In genomic region chr5:110929306-110929705, GRCm38 (mm10) we compare ENCODE assay signal across 31 mouse cellular contexts. TPM values are rescaled to one million over a fixed set of nuclear protein-coding genes. Genes with fewer than 3 reads are reported as not detected.
DNase-seq lines count a peak whose midpoint lies in the region; ATAC-seq and TF ChIP-seq lines count a peak whose summit lies in the region.
"Had no signal": no experiment of that assay in that cellular context is flagged by ENCODE, and none has a peak within 500 bp of the region (broad histone marks: within the 10 kb centered on the region; RNA-seq: fewer than 3 reads in every experiment).

No protein-coding gene starts in this region.

- H3K9me3 ChIP-seq in forebrain, embryonic 14.5 days (replicated peaks; ENCODE audit: control insufficient read depth, low read length), result no peaks in the 10 kb centered on the region
- no peaks in the 10 kb centered on the region for H3K9me3 ChIP-seq in forebrain, embryonic 11.5 days (ENCODE audit: control insufficient read depth, low read length)
- 0 out of 2 replicates have a peak, but pooled peaks cover 4% of the 10 kb centered on the region for H3K9me3 ChIP-seq in limb, embryonic 14.5 days (ENCODE audit: control insufficient read depth, low read length)
- H3K9me3 ChIP-seq: embryonic facial prominence, embryonic 12.5 days; forebrain, embryonic 12.5 days; heart, embryonic 12.5 days; hindbrain, embryonic 15.5 days; intestine, embryonic 15.5 days; liver, embryonic 12.5 days had no signal

- intact Hi-C loops in left cerebral cortex, postnatal 4 days (cut with DNase I), result no loop called here
- intact Hi-C loops in left cerebral cortex, postnatal 36 days (cut with DNase I), result loop anchor here (5.0 kb wide), 1 partner anchor 328 kb away; no protein-coding TSS in a partner anchor

- H3K4me2 ChIP-seq in forebrain, embryonic 14.5 days (ENCODE audit: low read length), result no peak overlapping the region
- no peak overlapping the region for H3K4me2 ChIP-seq in forebrain, embryonic 11.5 days (ENCODE audit: low read depth, low read length, severe bottlenecking)
- H3K4me2 ChIP-seq in limb, embryonic 14.5 days (replicated peaks; ENCODE audit: low read depth, low read length, severe bottlenecking), result no peak overlapping the region
- H3K4me2 ChIP-seq: embryonic facial prominence, embryonic 12.5 days; forebrain, embryonic 12.5 days; heart, embryonic 12.5 days; hindbrain, embryonic 15.5 days; intestine, embryonic 15.5 days; liver, embryonic 12.5 days; neural tube, embryonic 15.5 days had no signal

- no peak for ATAC-seq in forebrain, embryonic 14.5 days
- ATAC-seq in forebrain, embryonic 11.5 days (replicated peaks; ENCODE audit: low FRiP score), result no peak
- ATAC-seq in limb, embryonic 14.5 days (ENCODE audit: low FRiP score, low read depth), result no peak
- ATAC-seq: CD4-positive, CD25-positive, alpha-beta regulatory T cell, adult 4 months; intestine, embryonic 15.5 days; liver, embryonic 12.5 days; liver, postnatal 0 days had no signal

- H3K27ac ChIP-seq in forebrain, embryonic 14.5 days (ENCODE audit: low read depth, low read length), result no peak overlapping the region
- H3K27ac ChIP-seq in forebrain, embryonic 11.5 days (ENCODE audit: low read depth, low read length), result no peak overlapping the region
- no peak overlapping the region; the same call in 1 of the 2 replicates for H3K27ac ChIP-seq in limb, embryonic 14.5 days (replicated peaks; ENCODE audit: low read depth, low read length)
- H3K27ac ChIP-seq: embryonic facial prominence, embryonic 12.5 days; forebrain, embryonic 12.5 days; heart, adult 2 months; hindbrain, embryonic 15.5 days; intestine, embryonic 15.5 days; layer of hippocampus, adult 2 months; liver, embryonic 12.5 days; macrophage; neural tube, embryonic 15.5 days had no signal

- 76% methylated on average over 4 of the region's 4 CpGs for WGBS in forebrain, embryonic 14.5 days
- WGBS in forebrain, embryonic 11.5 days, result 91% methylated on average over 4 of the region's 4 CpGs
- WGBS in limb, embryonic 14.5 days, result 84% methylated on average over 4 of the region's 4 CpGs

- no peak overlapping the region for H3K4me3 ChIP-seq in forebrain, embryonic 14.5 days (ENCODE audit: low read depth, low read length)
- H3K4me3 ChIP-seq in forebrain, embryonic 11.5 days (ENCODE audit: low read depth, low read length), result no peak overlapping the region
- H3K4me3 ChIP-seq in limb, embryonic 14.5 days (replicated peaks; ENCODE audit: low read length), result no peak overlapping the region
- H3K4me3 ChIP-seq: embryonic facial prominence, embryonic 12.5 days; erythroblast, embryonic 14.5 days; forebrain, embryonic 12.5 days; heart, adult 2 months; heart, embryonic 12.5 days; hindbrain, embryonic 15.5 days; intestine, embryonic 15.5 days; layer of hippocampus, adult 2 months; liver, embryonic 12.5 days; neural tube, embryonic 15.5 days had no signal

- TF ChIP-seq POLR2A in brain, embryonic 14.5 days (IDR thresholded peaks at IDR 0.05; ENCODE audit: borderline replicate concordance, extremely low read depth, insufficient read depth, insufficient read length, poor library complexity, severe bottlenecking), result no peak
- TF ChIP-seq POLR2A in limb, embryonic 14.5 days (IDR thresholded peaks at IDR 0.05; ENCODE audit: borderline replicate concordance, extremely low read depth, insufficient read depth, insufficient read length), result no peak

- no peaks in the 10 kb centered on the region for H3K36me3 ChIP-seq in forebrain, embryonic 14.5 days (ENCODE audit: control insufficient read depth, insufficient read depth, low read length)
- H3K36me3 ChIP-seq in forebrain, embryonic 11.5 days (ENCODE audit: control insufficient read depth, insufficient read depth, low read length), result no peaks in the 10 kb centered on the region
- peaks cover 5% of the 10 kb centered on the region for H3K36me3 ChIP-seq in limb, embryonic 14.5 days (ENCODE audit: control insufficient read depth, insufficient read depth, low read length)
- H3K36me3 ChIP-seq: hindbrain, embryonic 15.5 days; intestine, embryonic 15.5 days; liver, embryonic 12.5 days; neural tube, embryonic 15.5 days had no signal

- H3K4me1 ChIP-seq in forebrain, embryonic 14.5 days (ENCODE audit: control insufficient read depth, insufficient read depth, low read length), result no peaks in the 10 kb centered on the region
- no peaks in the 10 kb centered on the region for H3K4me1 ChIP-seq in forebrain, embryonic 11.5 days (replicated peaks; ENCODE audit: control insufficient read depth, insufficient read depth, low read length)
- H3K4me1 ChIP-seq in limb, embryonic 14.5 days (ENCODE audit: control insufficient read depth, insufficient read depth, low read length), result peaks cover 8% of the 10 kb centered on the region; the same call in 1 of the 2 replicates
- H3K4me1 ChIP-seq: forebrain, embryonic 12.5 days; heart, embryonic 12.5 days; hindbrain, embryonic 15.5 days; intestine, embryonic 15.5 days; liver, embryonic 12.5 days had no signal

- DNase-seq in forebrain, embryonic 14.5 days (ENCODE audit: low spot score), result peak; percentile 51
- DNase-seq in forebrain, embryonic 11.5 days (ENCODE audit: low spot score), result no peak
- peak; percentile 65 for DNase-seq in left cerebral cortex, postnatal 4 days
- no peak for DNase-seq in left cerebral cortex, postnatal 36 days (ENCODE audit: low spot score in 2 of 2)
- peak; percentile 72 for DNase-seq in brain, embryonic 14.5 days (ENCODE audit: low read depth)
- peak; percentile 60 for DNase-seq in limb, embryonic 14.5 days (ENCODE audit: low spot score)
- no peak for DNase-seq in layer of hippocampus, postnatal 25 days (ENCODE audit: extremely low spot score in 1 of 2, low spot score in 1 of 2)
- DNase-seq: adrenal gland, postnatal 14 days; cerebellum, adult 11-12 months; cerebellum, postnatal 36 days; heart, adult 2 months; heart, postnatal 4 days; kidney, adult 2 months; kidney, postnatal 36 days; liver, postnatal 0 days; lung, postnatal 10 days; midbrain, embryonic 14.5 days; right cerebral cortex, postnatal 25 days; thymus, adult 2 months; thymus, postnatal 36 days had no signal

- no peaks in the 10 kb centered on the region for H3K27me3 ChIP-seq in forebrain, embryonic 14.5 days (replicated peaks; ENCODE audit: control insufficient read depth, insufficient read depth, low read length)
- no peaks in the 10 kb centered on the region for H3K27me3 ChIP-seq in forebrain, embryonic 11.5 days (ENCODE audit: control insufficient read depth, insufficient read depth, low read length)
- H3K27me3 ChIP-seq in limb, embryonic 14.5 days (ENCODE audit: control insufficient read depth, insufficient read depth, low read length), result no peaks in the 10 kb centered on the region
- H3K27me3 ChIP-seq: embryonic facial prominence, embryonic 12.5 days; forebrain, embryonic 12.5 days; heart, embryonic 12.5 days; hindbrain, embryonic 15.5 days; intestine, embryonic 15.5 days; liver, embryonic 12.5 days; neural tube, embryonic 15.5 days had no signal

- TF ChIP-seq CTCF in brain, embryonic 14.5 days (IDR thresholded peaks at IDR 0.05; ENCODE audit: borderline replicate concordance, extremely low read depth, insufficient read depth, insufficient read length), result no peak

- H3K9ac ChIP-seq in forebrain, embryonic 14.5 days (ENCODE audit: low read length), result no peak overlapping the region
- no peak overlapping the region for H3K9ac ChIP-seq in forebrain, embryonic 11.5 days (ENCODE audit: low read length)
- H3K9ac ChIP-seq in limb, embryonic 14.5 days (ENCODE audit: low read depth, low read length, severe bottlenecking), result no peak overlapping the region
- H3K9ac ChIP-seq: embryonic facial prominence, embryonic 12.5 days; forebrain, embryonic 12.5 days; heart, embryonic 12.5 days; hindbrain, embryonic 15.5 days; intestine, embryonic 15.5 days; liver, embryonic 12.5 days; liver, postnatal 0 days; neural tube, embryonic 15.5 days had no signal

RNA-seq across cellular contexts. Expression of gene Ttc28, which starts 49.7 kb away (rescaled TPM):
- polyA plus RNA-seq in forebrain, embryonic 14.5 days (2014; fragmentation: Nextera tagmentation; extraction: Ambion mirVana), result 29.0 and 37.9 TPM in 2 replicates
- 17.0 and 19.9 TPM in 2 replicates for polyA plus RNA-seq in forebrain, embryonic 11.5 days (2014; fragmentation: Nextera tagmentation; extraction: Ambion mirVana)
- total RNA-seq in left cerebral cortex, postnatal 4 days (2021), result 100 to 1,000 TPM in 1 of 2 experiments, 10 to 100 TPM in 1; 97.3 to 112 TPM
- total RNA-seq in left cerebral cortex, postnatal 36 days (2021), result 10 to 100 TPM in 1 of 2 experiments, 1 to 10 TPM in 1; 9.6 to 11.9 TPM
- polyA plus RNA-seq in brain, embryonic 14.5 days (2012; rRNA removed), result 23.2 and 39.8 TPM in 2 replicates
- 16.3 and 19.7 TPM in 2 replicates for polyA plus RNA-seq in limb, embryonic 14.5 days (2012; rRNA removed)
- 19.9 and 25.9 TPM in 2 replicates for polyA plus RNA-seq in limb, embryonic 14.5 days (2014; fragmentation: Nextera tagmentation; extraction: Ambion mirVana)
- 10 to 100 TPM; 11.3 to 13.3 TPM for total RNA-seq in layer of hippocampus, postnatal 25 days (2021)

Comparison
In these comparisons a context has a peak if more than half of its experiments do, and no peak if none do; other contexts are left out.
1. DNase-seq: peak in forebrain, embryonic 14.5 days (single experiment), left cerebral cortex, postnatal 4 days (single experiment), brain, embryonic 14.5 days (single experiment) and limb, embryonic 14.5 days (single experiment); none in forebrain, embryonic 11.5 days (single experiment), left cerebral cortex, postnatal 36 days (0 of 2) and layer of hippocampus, postnatal 25 days (0 of 2).